Mouse (Mus musculus) Patski (cell line): Measurements from ENCODE around the gene Mapk8ip1. TPM values are rescaled to one million over a fixed set of nuclear protein-coding genes. Genes with fewer than 3 reads are reported as not detected.

Experiments used
- ATAC-seq: fragments of 100-300 bp; one replicate; pipeline ENCODE4 v1.8.0; 2021
- CTCF ChIA-PET: fragments of 350-600 bp; sonication (Branson Sonifier 250); formaldehyde crosslinking; loops from one replicate; lab custom pipeline; 2022; ENCODE audit warnings: inconsistent platforms; lab: Charles Lee
- POLR2A ChIA-PET: fragments of 350-600 bp; sonication (Branson Sonifier 250); formaldehyde crosslinking; loops from one replicate; lab custom pipeline; 2022; ENCODE audit warnings: antibody characterized with exemption, inconsistent platforms; lab: Charles Lee
- DNase-seq: peaks from one replicate; pipeline ENCODE4 v3.0.0-alpha.2; 2011; ENCODE audit warnings: low read depth, low spot score
- H3K27me3 ChIP-seq: fragments of 371-371 bp; one replicate; pipeline ENCODE4 v1.5.1; 2021
- CTCF ChIP-seq: fragments of 100-300 bp; IDR thresholded peaks from one replicate; pipeline ENCODE4 v1.5.1; 2021
- in situ Hi-C: fragments of 300-500 bp; cut with MboI; formaldehyde crosslinking; loops from 3 replicates; pipeline ENCODE4 v1.11.1; 2018; ENCODE audit warnings: low pct_unique_long_range_greater_than_20kb, mixed read lengths
- polyA plus RNA-seq: library from polyadenylated mRNA; unstranded; gene quantifications from one replicate; pipeline ENCODE4 v1.2.3, GENCODE M21; 2021

Mapk8ip1 gene
- polyA plus RNA-seq, 1 experiment from 2014 or later: 48.1 TPM

GRCm38 (mm10) chr2:92375099-92375623, 25.9 kb downstream of the Mapk8ip1 start:
- ATAC-seq: peak; percentile 97
- no peaks in the 10 kb centered on the region for H3K27me3 ChIP-seq
- POLR2A ChIA-PET: interaction anchor here (0.8 to 1.9 kb wide), 3 partner anchors 13 to 193 kb away, joined by 3 to 5 read pairs (median 4); partner anchors contain the start of gene Cry2
- in situ Hi-C loops: loop anchor here (5.0 kb wide), 1 partner anchor 57 kb away; the partner anchor contains the start of gene Cry2
- TF ChIP-seq CTCF: no peak
- CTCF ChIA-PET: interaction anchor here (1.0 to 1.3 kb wide), 3 partner anchors 16 to 58 kb away, joined by 3 to 4 read pairs (median 4); partner anchors contain the start of gene Cry2
- DNase-seq: peak; percentile 89

DNA sequence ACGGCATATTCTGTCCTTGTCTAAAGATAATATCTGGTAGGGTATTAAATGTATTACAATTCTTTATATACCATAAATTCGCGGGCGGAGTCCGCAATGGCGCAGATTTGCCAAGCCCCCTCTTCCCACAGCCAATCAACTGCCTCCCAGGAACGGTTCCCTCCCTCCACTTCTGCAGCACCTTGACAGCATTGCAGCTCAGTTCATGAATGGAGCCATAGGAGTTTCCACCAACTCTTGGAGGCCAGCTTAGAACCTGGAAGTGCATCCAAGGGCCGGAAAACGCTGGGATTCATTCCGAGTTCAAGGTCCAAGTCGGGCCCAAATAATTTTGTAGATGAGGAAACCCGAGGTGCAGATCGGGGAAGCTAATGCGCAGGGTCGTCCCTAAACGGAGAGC, 26.5 kb downstream of the Mapk8ip1 start, which contains the start of the genes Pex16 and Large2:
Gene Pex16, plus strand, starts transcription at position 163 of the 400 bp plus-strand sequence.
Gene Large2, minus strand, starts transcription at position 356 of the 400 bp plus-strand sequence.
- no peaks in the 10 kb centered on the region for H3K27me3 ChIP-seq
- ATAC-seq (no peak), DNase-seq (no peak)
- no peak for TF ChIP-seq CTCF
- ChIA-PET POLR2A (interaction anchor here (1.9 kb wide), 1 partner anchor 59 kb away, joined by 5 read pairs; the partner anchor contains the start of gene Cry2), CTCF (interaction anchor here (1.0 to 1.3 kb wide), 4 partner anchors 14 to 111 kb away, joined by 3 to 4 read pairs (median 4); partner anchors contain the start of gene Cry2)
- in situ Hi-C loops: no loop called here

DNA sequence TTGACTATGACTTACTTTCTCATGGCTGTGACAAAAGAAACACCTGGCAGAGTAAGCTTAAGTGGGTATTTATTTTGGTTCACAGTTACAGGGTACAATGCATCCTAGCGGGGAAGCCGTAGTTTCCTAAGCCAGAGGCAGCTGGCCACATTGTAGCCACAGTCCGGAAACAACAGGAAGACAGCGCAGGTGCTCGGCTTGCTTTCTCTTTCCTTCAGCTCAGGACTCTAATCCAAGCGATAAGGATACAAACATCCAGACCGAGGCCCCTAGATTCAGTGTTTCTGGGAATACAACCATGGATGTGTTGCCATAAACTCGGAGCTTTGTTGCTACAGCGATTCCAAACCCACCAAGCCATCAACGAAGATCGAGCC, 27.6 kb downstream of the Mapk8ip1 start:
- TF ChIP-seq CTCF: no peak

GRCm38 (mm10) chr2:92372767-92373436, 28.2 kb downstream of the Mapk8ip1 start:
- DNase-seq (no peak), ATAC-seq (no peak)
- no peaks in the 10 kb centered on the region for H3K27me3 ChIP-seq
- ChIA-PET CTCF (interaction anchor here (1.3 kb wide), 2 partner anchors 10 to 50 kb away, joined by 3 to 5 read pairs; no protein-coding TSS in a partner anchor), POLR2A (interaction anchor here (1.4 to 1.9 kb wide), 2 partner anchors 16 to 60 kb away, joined by 3 to 5 read pairs; partner anchors contain the start of gene Cry2)
- TF ChIP-seq CTCF: no peak
- in situ Hi-C loops: no loop called here

More for the DNA sequence above, 27.6 kb downstream of the Mapk8ip1 start:
- H3K27me3 ChIP-seq: no peaks in the 10 kb centered on the region
- ChIA-PET POLR2A (interaction anchor here (1.4 to 1.9 kb wide), 2 partner anchors 15 to 60 kb away, joined by 3 to 5 read pairs; partner anchors contain the start of gene Cry2), CTCF (interaction anchor here (1.3 kb wide), 2 partner anchors 13 to 49 kb away, joined by 3 to 5 read pairs; no protein-coding TSS in a partner anchor)
- ATAC-seq (no peak), DNase-seq (no peak)
- in situ Hi-C loops: no loop called here

- no peaks in the 10 kb centered on the region for H3K27me3 ChIP-seq
- in situ Hi-C loops: no loop called here
- POLR2A ChIA-PET: interaction anchor here (1.2 kb wide), 1 partner anchor 55 kb away, joined by 3 read pairs; no protein-coding TSS in a partner anchor
- CTCF ChIA-PET: interaction anchor here (1.3 kb wide), 1 partner anchor 9 kb away, joined by 3 read pairs; no protein-coding TSS in a partner anchor
- no peak for TF ChIP-seq CTCF
- no peak for DNase-seq
- no peak for ATAC-seq
Measured at GRCm38 (mm10) chr2:92371971-92372690, 28.9 kb downstream of the Mapk8ip1 start.

GRCm38 (mm10) chr2:92370821-92371805, 29.9 kb downstream of the Mapk8ip1 start:
- POLR2A ChIA-PET: interaction anchor here (0.7 to 1.2 kb wide), 2 partner anchors 15 to 56 kb away, joined by 3 read pairs; no protein-coding TSS in a partner anchor
- DNase-seq: peak; percentile 35
- ATAC-seq: peak; percentile 5
- CTCF ChIA-PET: no interaction called here
- in situ Hi-C loops: no loop called here
- no peak for TF ChIP-seq CTCF
- H3K27me3 ChIP-seq: no peaks in the 10 kb centered on the region

DNA sequence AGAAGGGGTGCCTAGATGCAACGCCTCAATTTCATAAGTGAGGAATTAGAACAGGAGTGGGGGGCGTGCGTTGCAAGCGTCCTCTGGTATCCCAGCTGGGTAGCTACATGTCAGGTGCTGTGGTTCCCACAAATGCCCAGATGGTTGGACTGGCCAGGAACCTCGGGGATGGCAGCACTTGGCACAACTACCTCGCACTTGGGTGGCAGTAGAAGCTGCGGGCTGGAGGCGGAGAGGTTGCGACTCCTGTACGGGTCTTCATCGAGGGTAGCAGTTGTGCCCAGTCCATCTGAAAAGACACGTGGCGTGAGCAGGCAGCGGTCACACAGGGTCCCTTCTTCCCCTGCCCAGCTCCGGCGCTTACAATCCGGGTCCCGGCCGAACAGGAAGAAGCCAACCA, 30.7 kb downstream of the Mapk8ip1 start:
- ChIA-PET CTCF (no interaction called here), POLR2A (no interaction called here)
- H3K27me3 ChIP-seq: no peaks in the 10 kb centered on the region
- DNase-seq: no peak
- in situ Hi-C loops: no loop called here
- TF ChIP-seq CTCF: no peak
- ATAC-seq: no peak

- DNase-seq: no peak
- no peak for ATAC-seq
- ChIA-PET CTCF (no interaction called here), POLR2A (no interaction called here)
- H3K27me3 ChIP-seq: no peaks in the 10 kb centered on the region
- in situ Hi-C loops: no loop called here
- no peak for TF ChIP-seq CTCF
Measured at GRCm38 (mm10) chr2:92367383-92368029, 33.6 kb downstream of the Mapk8ip1 start.

DNA sequence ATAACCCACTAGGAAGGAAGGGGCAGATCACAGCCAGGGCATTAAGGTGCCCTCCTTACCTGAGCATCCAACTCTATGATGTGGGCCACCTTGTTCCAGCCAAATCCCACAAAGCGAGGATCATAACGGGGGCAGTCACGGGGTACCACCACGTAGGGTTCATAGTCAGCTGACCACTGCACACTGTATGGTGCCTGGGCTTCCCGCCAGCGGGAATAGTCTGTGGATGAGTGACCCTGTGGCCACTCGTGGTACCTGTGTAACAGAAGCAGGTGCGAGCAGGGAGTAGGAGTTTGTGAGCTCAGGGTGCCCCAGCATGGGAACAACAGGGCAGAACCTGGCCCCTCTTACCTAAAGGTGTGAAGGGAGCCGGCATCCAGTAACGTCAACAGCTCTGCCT, 35.5 kb downstream of the Mapk8ip1 start:
- no peak for ATAC-seq
- ChIA-PET CTCF (interaction anchor here (0.8 kb wide), 1 partner anchor 11 kb away, joined by 3 read pairs; no protein-coding TSS in a partner anchor), POLR2A (no interaction called here)
- H3K27me3 ChIP-seq: no peaks in the 10 kb centered on the region
- in situ Hi-C loops: no loop called here
- TF ChIP-seq CTCF: no peak
- no peak for DNase-seq
